Mouse (Mus musculus) right cerebral cortex, adult 2 months (tissue): Measurements from ENCODE around the gene 1700007K13Rik.
A peak's percentile ranks its signal among the peaks of the same experiment; 100 is the strongest.

Experiments used
- DNase-seq, 2 experiments: peaks; one replicate each; pipeline ENCODE4 v3.0.0; 2021 to 2022; ENCODE audit warnings: low spot score in 2 of 2

The 1700007K13Rik gene

GRCm38 (mm10) chr2:28415387-28416024, 50.6 kb downstream of the 1700007K13Rik start:
- peak; percentile 63 to 75 for DNase-seq

GRCm38 (mm10) chr2:28414757-28415137, 51.4 kb downstream of the 1700007K13Rik start:
- no peak for DNase-seq

GRCm38 (mm10) chr2:28414116-28414756, 51.9 kb downstream of the 1700007K13Rik start:
- no peak for DNase-seq

- DNase-seq, result peak; percentile 93 to 94
These were observed 53.2 kb downstream of the 1700007K13Rik start for GRCm38 (mm10) chr2:28412936-28413335.
